Mouse (Mus musculus): Measurements from ENCODE around the gene Hpse2. TPM values are rescaled to one million over a fixed set of nuclear protein-coding genes. Genes with fewer than 3 reads are reported as not detected.

The Hpse2 gene
- total and polyA plus RNA-seq, 2 experiments from 2014 or later, result 0.19 to 0.26 TPM

DNA sequence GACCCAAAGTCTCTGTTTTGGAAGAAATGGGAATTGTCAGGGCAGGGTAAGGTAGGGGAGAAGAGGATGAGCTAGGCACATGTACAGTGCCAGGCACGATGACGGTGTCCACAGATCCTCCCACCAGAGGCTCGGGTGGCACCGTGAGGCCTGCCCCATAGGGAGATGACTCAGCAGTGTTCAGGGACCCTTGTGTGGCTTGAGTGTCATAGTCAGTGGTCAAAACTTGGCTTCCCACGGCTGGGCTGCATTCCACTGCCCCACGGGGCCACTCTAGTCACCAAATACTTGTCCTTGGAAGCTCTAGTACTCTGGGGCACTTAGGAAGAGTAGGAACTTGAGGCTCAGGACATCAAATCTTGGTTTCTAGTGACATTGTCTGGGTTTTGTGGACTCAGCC lies 631.5 kb downstream of the Hpse2 start:
- H3K27ac ChIP-seq, result no peak overlapping the region
- DNase-seq (ENCODE audit: low spot score) (no peak), ATAC-seq (no peak)
- WGBS, result 90% methylated on average over 6 of the region's 6 CpGs
- H3K4me1 ChIP-seq (ENCODE audit: insufficient read depth, low read length), result peaks cover 13% of the 10 kb centered on the region
- no peaks in the 10 kb centered on the region for H3K27me3 ChIP-seq (ENCODE audit: insufficient read depth, low read length)
- no peaks in the 10 kb centered on the region for H3K9me3 ChIP-seq (ENCODE audit: low read length)
- no peak for TF ChIP-seq CTCF (IDR thresholded peaks at IDR 0.05; ENCODE audit: low read depth)
- no peak overlapping the region for H3K4me3 ChIP-seq (ENCODE audit: low read length)
- no peak overlapping the region for H3K4me2 ChIP-seq (ENCODE audit: low read depth, low read length)
- no peaks in the 10 kb centered on the region for H3K36me3 ChIP-seq (ENCODE audit: insufficient read depth, low read length)
- H3K9ac ChIP-seq (replicated peaks; ENCODE audit: low read length), result no peak overlapping the region

- Histone ChIP-seq H3K4me1 (ENCODE audit: insufficient read depth, low read length) (peaks cover 15% of the 10 kb centered on the region), H3K4me3 (ENCODE audit: low read length) (no peak overlapping the region), H3K9me3 (ENCODE audit: low read length) (no peaks in the 10 kb centered on the region), H3K27ac (no peak overlapping the region), H3K9ac (replicated peaks; ENCODE audit: low read length) (no peak overlapping the region), H3K36me3 (ENCODE audit: insufficient read depth, low read length) (no peaks in the 10 kb centered on the region), H3K27me3 (ENCODE audit: insufficient read depth, low read length) (no peaks in the 10 kb centered on the region), H3K4me2 (ENCODE audit: low read depth, low read length) (no peak overlapping the region)
- WGBS, result 61% methylated on average over 15 of the region's 15 CpGs
- no peak for TF ChIP-seq CTCF (IDR thresholded peaks at IDR 0.05; ENCODE audit: low read depth)
- ATAC-seq (no peak), DNase-seq (ENCODE audit: low spot score) (no peak)
Measured at GRCm38 (mm10) chr19:42755148-42755870, 632.8 kb downstream of the Hpse2 start.

GRCm38 (mm10) chr19:42753141-42753917 lies 634.8 kb downstream of the Hpse2 start:
- H3K4me1 ChIP-seq (ENCODE audit: insufficient read depth, low read length), result peaks cover 15% of the 10 kb centered on the region
- H3K9me3 ChIP-seq (ENCODE audit: low read length), result no peaks in the 10 kb centered on the region
- peak overlapping the region; percentile 63 for H3K4me2 ChIP-seq (ENCODE audit: low read depth, low read length)
- TF ChIP-seq CTCF (IDR thresholded peaks at IDR 0.05; ENCODE audit: low read depth), result no peak
- peak overlapping the region; percentile 82 for H3K27ac ChIP-seq
- no peak overlapping the region; the same call in 1 of the 2 replicates for H3K4me3 ChIP-seq (ENCODE audit: low read length)
- WGBS, result 23% methylated on average over 11 of the region's 11 CpGs
- peak overlapping the region; percentile 62; the same call in 1 of the 2 replicates for H3K9ac ChIP-seq (replicated peaks; ENCODE audit: low read length)
- no peaks in the 10 kb centered on the region for H3K27me3 ChIP-seq (ENCODE audit: insufficient read depth, low read length)
- H3K36me3 ChIP-seq (ENCODE audit: insufficient read depth, low read length), result no peaks in the 10 kb centered on the region
- peak; percentile 21; the same call in 1 of the 2 replicates for ATAC-seq
- peak; percentile 65 for DNase-seq (ENCODE audit: low spot score)

GRCm38 (mm10) chr19:42752363-42752931 lies 635.7 kb downstream of the Hpse2 start, which contains the start of gene Pyroxd2:
Gene Pyroxd2 (minus strand): TSS chr19:42752775.
- Histone ChIP-seq H3K4me1 (ENCODE audit: insufficient read depth, low read length) (peaks cover 15% of the 10 kb centered on the region), H3K9ac (replicated peaks; ENCODE audit: low read length) (peak within 1 kb of the TSS; percentile 62), H3K27me3 (ENCODE audit: insufficient read depth, low read length) (no peaks in the 10 kb centered on the region), H3K27ac (peak within 1 kb of the TSS; percentile 82), H3K36me3 (ENCODE audit: insufficient read depth, low read length) (no peaks in the 10 kb centered on the region), H3K4me2 (ENCODE audit: low read depth, low read length) (peak within 1 kb of the TSS; percentile 63), H3K4me3 (ENCODE audit: low read length) (peak within 1 kb of the TSS; percentile 33), H3K9me3 (ENCODE audit: low read length) (no peaks in the 10 kb centered on the region)
- ATAC-seq (peak; percentile 91), DNase-seq (ENCODE audit: low spot score) (peak; percentile 91)
- 3% methylated on average over 22 of the region's 22 CpGs for WGBS
- TF ChIP-seq CTCF (IDR thresholded peaks at IDR 0.05; ENCODE audit: low read depth), result no peak

- DNase-seq (ENCODE audit: low spot score) (no peak), ATAC-seq (no peak)
- Histone ChIP-seq H3K9me3 (ENCODE audit: low read length) (no peaks in the 10 kb centered on the region), H3K4me1 (ENCODE audit: insufficient read depth, low read length) (peaks cover 15% of the 10 kb centered on the region), H3K27ac (no peak overlapping the region), H3K9ac (replicated peaks; ENCODE audit: low read length) (no peak overlapping the region), H3K27me3 (ENCODE audit: insufficient read depth, low read length) (no peaks in the 10 kb centered on the region), H3K4me3 (ENCODE audit: low read length) (no peak overlapping the region), H3K4me2 (ENCODE audit: low read depth, low read length) (no peak overlapping the region), H3K36me3 (ENCODE audit: insufficient read depth, low read length) (no peaks in the 10 kb centered on the region)
- 73% methylated on average over 11 of the region's 11 CpGs for whole genome bisulfite sequencing
- TF ChIP-seq CTCF (IDR thresholded peaks at IDR 0.05; ENCODE audit: low read depth), result no peak
Measured at GRCm38 (mm10) chr19:42750196-42750595, 638.0 kb downstream of the Hpse2 start.

- H3K4me1 ChIP-seq (ENCODE audit: insufficient read depth, low read length), result peaks cover 2% of the 10 kb centered on the region; the same call in 1 of the 2 replicates
- TF ChIP-seq CTCF (IDR thresholded peaks at IDR 0.05; ENCODE audit: low read depth), result no peak
- ATAC-seq (no peak), DNase-seq (ENCODE audit: low spot score) (no peak)
- WGBS, result 92% methylated on average over 8 of the region's 8 CpGs
- no peaks in the 10 kb centered on the region for H3K36me3 ChIP-seq (ENCODE audit: insufficient read depth, low read length)
- H3K9ac ChIP-seq (replicated peaks; ENCODE audit: low read length), result no peak overlapping the region
- no peak overlapping the region for H3K27ac ChIP-seq
- H3K4me2 ChIP-seq (ENCODE audit: low read depth, low read length), result no peak overlapping the region
- no peaks in the 10 kb centered on the region for H3K27me3 ChIP-seq (ENCODE audit: insufficient read depth, low read length)
- H3K4me3 ChIP-seq (ENCODE audit: low read length), result no peak overlapping the region
- H3K9me3 ChIP-seq (ENCODE audit: low read length), result no peaks in the 10 kb centered on the region
Measured at GRCm38 (mm10) chr19:42746702-42747101, 641.5 kb downstream of the Hpse2 start.
